Mouse (Mus musculus) left cerebral cortex, adult 18-20 months (tissue): ENCODE results near the gene Trim39. TPM values are rescaled to one million over a fixed set of nuclear protein-coding genes. Genes with fewer than 3 reads are reported as not detected.
"Not testable (repeated sequence)": the region's sequence is repeated elsewhere in the genome, so short reads cannot be mapped to it uniquely, and the experiment has no call there.

ENCODE experiments used
- DNase-seq, 2 experiments: peaks; one replicate each; pipeline ENCODE4 v3.0.0; 2021 to 2022; ENCODE audit warnings: low spot score in 2 of 2, mixed read lengths in 1 of 2
- total RNA-seq, 2 experiments: library from RNA; stranded (reverse); gene quantifications; 2 replicates each; pipeline ENCODE4 v1.2.3; 2021

The Trim39 gene
- total RNA-seq, 2 experiments from 2014 or later, result 22.9 to 25.7 TPM

DNA sequence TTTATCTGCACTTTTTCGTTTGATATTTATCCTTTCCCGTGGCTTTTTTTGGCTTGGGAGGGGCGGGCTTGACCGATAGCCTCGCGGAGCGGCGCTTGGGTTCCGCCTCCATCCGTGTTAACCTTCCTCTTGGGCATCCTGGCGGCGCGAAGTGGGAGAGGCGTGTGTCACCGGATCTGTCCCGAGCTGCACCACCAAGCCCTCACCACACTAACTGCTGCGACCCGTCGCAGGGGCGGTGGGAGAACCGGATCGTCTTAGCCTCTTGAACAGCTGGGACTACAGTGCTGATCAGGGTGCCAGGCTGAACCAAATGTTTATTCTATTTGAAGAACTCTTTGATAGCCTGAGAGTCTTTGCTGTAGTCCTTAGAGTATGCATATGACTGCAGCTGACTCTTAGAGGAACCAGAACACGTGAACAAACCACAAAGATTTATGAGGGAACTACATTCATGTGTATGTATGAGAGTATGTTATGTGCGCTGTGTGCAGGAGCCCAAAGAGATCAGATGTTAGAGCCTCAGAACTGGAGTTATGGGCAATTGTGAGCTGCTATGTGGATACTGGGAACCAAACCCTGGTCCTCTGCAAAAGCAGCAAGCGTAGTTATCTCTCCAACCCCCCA lies 19.7 kb downstream of the Trim39 start:
- DNase-seq, result no peak

DNA sequence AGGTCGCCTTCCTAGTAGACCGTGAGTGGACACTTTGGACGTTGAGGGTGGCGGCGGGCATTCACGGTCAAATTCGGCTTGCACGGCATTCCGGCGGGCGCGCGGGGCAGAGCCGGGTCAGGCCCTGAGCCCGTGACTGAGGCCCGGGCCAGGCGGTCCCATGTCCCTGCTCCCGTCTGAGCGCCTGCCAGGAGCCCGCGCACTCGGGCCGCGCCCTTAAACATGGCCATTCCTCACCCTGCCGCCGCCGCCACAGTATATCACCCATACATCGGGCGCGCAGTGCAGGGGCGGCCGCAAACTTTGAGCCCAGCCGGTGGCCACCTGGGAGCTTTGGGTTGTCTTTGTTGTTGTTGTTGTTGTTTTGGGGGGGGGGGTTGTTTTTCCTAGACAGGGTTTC lies 23.2 kb downstream of the Trim39 start:
- no peak for DNase-seq

GRCm38 (mm10) chr17:36245741-36246140 lies 26.3 kb downstream of the Trim39 start:
- DNase-seq, result no peak

GRCm38 (mm10) chr17:36244031-36244430 lies 28.0 kb downstream of the Trim39 start:
- DNase-seq, result no peak

DNA sequence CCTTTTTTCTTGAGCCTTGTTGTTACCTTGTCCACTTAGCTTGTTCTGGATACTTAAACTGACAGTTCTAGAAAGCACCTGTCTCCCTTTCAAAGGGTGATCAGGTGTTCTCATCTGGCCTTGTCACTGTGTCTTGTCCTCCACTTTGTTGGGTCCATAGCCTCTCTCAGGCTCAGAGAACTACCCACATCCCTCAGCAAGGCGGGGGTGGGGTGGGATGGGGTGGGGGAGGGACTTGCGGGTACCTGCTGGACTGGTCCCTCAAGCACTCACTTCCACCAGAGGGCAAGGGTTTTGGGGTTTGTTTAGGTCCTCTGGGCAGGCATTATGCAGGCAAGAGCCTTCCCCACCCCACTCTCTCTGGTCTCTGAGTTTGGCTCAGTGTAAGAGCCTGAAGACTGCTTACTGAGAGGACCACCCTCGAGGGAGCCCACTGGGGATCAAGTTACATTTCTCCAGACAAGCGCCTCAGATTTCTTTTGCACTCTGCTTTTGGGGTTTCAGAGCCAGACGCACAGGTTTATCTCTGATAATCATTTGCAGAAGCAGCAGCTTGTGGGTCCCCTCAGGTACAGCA lies 31.3 kb downstream of the Trim39 start:
- no peak for DNase-seq

GRCm38 (mm10) chr17:36237321-36237921 lies 34.6 kb downstream of the Trim39 start:
- no peak for DNase-seq

- not testable (repeated sequence) for DNase-seq
These were observed 36.7 kb downstream of the Trim39 start for GRCm38 (mm10) chr17:36235300-36235699.

- DNase-seq, result no peak
These were observed 38.5 kb downstream of the Trim39 start for GRCm38 (mm10) chr17:36233572-36233971.

- DNase-seq, result peak; percentile 58 to 71
These were observed 40.7 kb downstream of the Trim39 start for GRCm38 (mm10) chr17:36231318-36231717.

DNA sequence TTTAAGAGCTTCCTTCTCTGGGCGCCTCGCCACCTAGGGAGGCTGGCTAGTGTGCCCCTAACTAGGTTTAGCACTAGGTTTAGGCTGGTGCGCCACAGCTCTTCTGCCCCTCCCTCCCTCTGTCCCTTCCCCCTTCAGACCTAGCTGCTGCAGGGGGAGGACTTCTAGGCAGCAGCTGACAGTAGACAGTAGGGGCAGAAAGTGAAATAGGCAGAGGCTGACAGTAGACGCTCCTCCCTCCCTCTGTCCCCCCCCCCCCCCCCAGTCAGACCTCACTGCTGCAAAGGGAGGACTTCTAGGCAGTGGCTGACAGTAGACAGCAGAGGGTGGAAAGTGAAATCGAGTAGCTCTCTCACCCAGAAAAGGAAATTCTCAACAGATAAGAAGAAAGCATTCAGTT lies 43.0 kb downstream of the Trim39 start:
- no peak for DNase-seq

GRCm38 (mm10) chr17:36226921-36227320 lies 45.1 kb downstream of the Trim39 start:
- no peak for DNase-seq

DNA sequence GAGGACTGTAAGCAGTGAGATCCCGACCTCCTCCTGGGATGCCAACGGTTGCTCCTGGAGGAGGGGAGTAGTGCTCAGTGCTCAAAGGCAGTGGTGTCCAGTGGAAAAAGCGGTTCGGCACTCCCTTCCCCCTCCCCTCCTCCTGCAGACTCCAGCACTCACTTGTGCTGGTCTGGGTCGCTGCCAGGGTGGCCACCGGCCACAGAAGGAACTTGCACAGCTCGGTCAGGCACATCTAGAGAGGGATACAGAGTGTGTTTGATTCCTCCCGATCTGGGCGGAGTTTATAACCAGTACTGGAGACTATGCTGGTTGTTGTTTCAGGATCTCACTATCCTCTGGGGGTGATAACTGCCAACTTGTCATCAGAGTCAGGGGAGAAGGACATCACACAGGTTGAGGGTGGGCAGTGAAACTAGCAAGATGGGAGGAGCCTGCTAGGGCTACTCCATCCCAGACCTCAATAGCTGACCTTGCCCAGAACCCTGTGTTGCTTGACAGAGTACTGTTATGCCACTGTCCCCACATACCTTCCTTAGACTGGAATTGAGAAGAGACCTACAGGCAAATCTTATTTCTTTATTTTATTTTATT lies 46.7 kb downstream of the Trim39 start:
- no peak for DNase-seq

GRCm38 (mm10) chr17:36224451-36224850 lies 47.6 kb downstream of the Trim39 start:
- DNase-seq, result no peak

- DNase-seq, result no peak
These were observed 53.4 kb downstream of the Trim39 start for GRCm38 (mm10) chr17:36218594-36219155.

DNA sequence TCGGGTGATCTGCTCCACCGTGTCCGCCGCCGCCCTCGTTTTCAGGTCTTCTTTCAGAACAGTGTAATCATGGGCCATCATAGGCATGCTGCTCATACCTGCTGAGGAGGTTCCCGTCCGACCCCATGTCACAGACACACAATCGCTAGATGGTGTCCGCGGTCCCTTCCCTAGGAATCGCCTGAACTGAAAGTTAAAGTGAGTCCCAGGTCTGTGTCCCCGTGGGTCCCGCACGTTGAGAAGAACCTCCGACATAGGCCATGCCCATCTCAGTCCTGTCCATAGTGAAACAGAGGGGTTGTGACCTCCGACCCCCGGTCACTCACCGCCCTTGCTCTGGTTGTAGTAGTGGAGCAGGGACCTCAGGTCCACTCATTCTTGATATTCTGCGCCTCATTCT lies 56.5 kb downstream of the Trim39 start:
- no peak for DNase-seq

Other genes with a start within 250 kb of the Trim39 start
- 10 to 100 TPM; 15.6 to 19.9 TPM for gene H2-T23, start 239.4 kb downstream of the Trim39 start, total RNA-seq
- 10 to 100 TPM; 18.5 to 20.8 TPM for gene H2-T22, start 229.5 kb downstream of the Trim39 start, total RNA-seq
- not detected for gene Gm6034, start 229.3 kb downstream of the Trim39 start, total RNA-seq
- gene Gm11127, start 213.9 kb downstream of the Trim39 start, total RNA-seq, result 1 to 10 TPM; 1.4 TPM
- gene Gm19684, start 150.6 kb downstream of the Trim39 start, total RNA-seq, result not detected
- not detected for gene Gm7030, start 142.8 kb downstream of the Trim39 start, total RNA-seq
- not detected for gene Gm8909, start 103.7 kb downstream of the Trim39 start, total RNA-seq
- gene H2-T3, start 82.0 kb downstream of the Trim39 start, total RNA-seq, result under 1 TPM in 1 of 2 experiments, not detected in 1; 0.37 TPM
- 10 to 100 TPM; 39.3 to 43.6 TPM for gene Rpp21, start 14.2 kb downstream of the Trim39 start, total RNA-seq
- gene H2-M10.2, start 14.2 kb upstream of the Trim39 start, total RNA-seq, result not detected
- gene H2-M10.1, start 53.9 kb upstream of the Trim39 start, total RNA-seq, result not detected
- not detected for gene H2-M10.3, start 96.2 kb upstream of the Trim39 start, total RNA-seq
- gene H2-M10.4, start 190.1 kb upstream of the Trim39 start, total RNA-seq, result not detected